Mouse (Mus musculus) kidney, postnatal 0 days (tissue): ENCODE results near the gene Xxylt1. TPM values are rescaled to one million over a fixed set of nuclear protein-coding genes. Genes with fewer than 3 reads are reported as not detected.

Experiments
- ATAC-seq: fragments of 200-750 bp; cut with Nextera tagmentation; replicated peaks from 2 replicates; pipeline ENCODE4 v1.8.0; 2017; ENCODE audit warnings: low read depth, moderate number of reproducible peaks, moderate TSS enrichment, moderate library complexity; ENCODE audit not compliant: low FRiP score
- DNase-seq: peaks from one replicate; pipeline ENCODE4 v3.0.0-alpha.2; 2016; ENCODE audit warnings: low spot score
- H3K27ac ChIP-seq: fragments of 300-500 bp; sonication (generic); 2 replicates; pipeline ENCODE4 v1.5.1; 2014; ENCODE audit warnings: mild to moderate bottlenecking
- H3K27me3 ChIP-seq: fragments of 300-500 bp; sonication (generic); 2 replicates; pipeline ENCODE4 v1.6.1; 2014; ENCODE audit warnings: low read length, mixed read lengths; ENCODE audit not compliant: insufficient read depth
- H3K36me3 ChIP-seq: fragments of 300-500 bp; sonication (generic); 2 replicates; pipeline ENCODE4 v1.6.1; 2014; ENCODE audit warnings: low read length, mixed read lengths; ENCODE audit not compliant: insufficient read depth
- H3K4me1 ChIP-seq: fragments of 300-500 bp; sonication (generic); replicated peaks from 2 replicates; pipeline ENCODE4 v1.6.1; 2014; ENCODE audit warnings: antibody characterized with exemption, low read length, mixed read lengths; ENCODE audit not compliant: insufficient read depth
- H3K4me2 ChIP-seq: fragments of 300-500 bp; sonication (generic); 2 replicates; pipeline ENCODE4 v1.6.1; 2014; ENCODE audit warnings: mild to moderate bottlenecking, low read length, moderate library complexity, mixed read lengths
- H3K4me3 ChIP-seq: fragments of 300-500 bp; sonication (generic); replicated peaks from 2 replicates; pipeline ENCODE4 v1.5.1; 2014; ENCODE audit warnings: low read depth, low read length
- H3K9ac ChIP-seq: fragments of 300-500 bp; sonication (generic); 2 replicates; pipeline ENCODE4 v1.6.1; 2014; ENCODE audit warnings: low read depth, low read length
- H3K9me3 ChIP-seq: fragments of 300-500 bp; sonication (generic); replicated peaks from 2 replicates; pipeline ENCODE4 v1.6.1; 2016; ENCODE audit warnings: low read length, inconsistent platforms, mixed read lengths
- CTCF ChIP-seq: IDR thresholded peaks from 2 replicates; pipeline ENCODE4 v1.5.1; 2016; ENCODE audit warnings: antibody characterized with exemption, low read depth, mild to moderate bottlenecking, moderate library complexity
- WGBS: fragments of 180-500 bp; shearing (Covaris S2); extraction: QIAGEN DNeasy Blood & Tissue Kit; methylation state at CpG from one replicate; pipeline ENCODE4 v1.1.7; 2014; 5-methylcytosine and 5-hydroxymethylcytosine counted together
- polyA plus RNA-seq: library from polyadenylated mRNA; unstranded; fragments of >200 nt; fragmentation: Nextera tagmentation; extraction: Ambion mirVana; gene quantifications from 2 replicates; pipeline ENCODE4 v1.2.1, GENCODE M21; 2015

Xxylt1 gene
- polyA plus RNA-seq, 1 experiment from 2014 or later: 20.0 TPM

DNA sequence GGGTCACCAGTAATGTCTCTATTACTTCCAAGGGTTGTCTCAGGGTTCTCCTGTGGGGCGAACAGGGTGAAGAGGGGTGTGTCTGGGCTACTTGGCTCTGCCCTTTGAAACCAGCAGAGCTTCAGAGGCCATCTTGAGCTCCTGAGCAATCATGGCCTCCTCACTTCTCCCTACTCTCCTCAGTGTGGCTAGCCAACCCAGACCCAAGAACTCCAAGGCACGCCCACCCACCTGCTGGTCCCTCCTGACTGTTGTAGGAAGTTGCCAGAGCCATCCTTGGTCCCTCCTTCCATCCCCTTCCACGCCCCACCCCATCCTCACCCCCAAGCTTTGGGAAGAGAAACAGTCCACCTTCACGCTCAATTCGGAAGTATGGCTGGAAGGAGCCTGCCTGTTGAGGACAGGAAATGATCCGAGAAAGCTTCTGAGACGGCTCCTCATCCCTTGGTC, 145.2 kb downstream of the Xxylt1 start:
- 86% methylated on average over 7 of the region's 7 CpGs for WGBS
- no peak for ATAC-seq
- H3K9ac ChIP-seq: no peak overlapping the region
- no peak for DNase-seq
- H3K4me1 ChIP-seq: peaks cover 12% of the 10 kb centered on the region
- H3K4me2 ChIP-seq: no peak overlapping the region
- no peak overlapping the region for H3K27ac ChIP-seq
- no peaks in the 10 kb centered on the region for H3K9me3 ChIP-seq
- no peaks in the 10 kb centered on the region for H3K36me3 ChIP-seq
- TF ChIP-seq CTCF: no peak
- H3K27me3 ChIP-seq: no peaks in the 10 kb centered on the region
- H3K4me3 ChIP-seq: no peak overlapping the region

- 11% methylated on average over 15 of the region's 15 CpGs for WGBS
- Histone ChIP-seq H3K27ac (peak overlapping the region; percentile 21; the same call in 1 of the 2 replicates), H3K36me3 (no peaks in the 10 kb centered on the region), H3K4me3 (no peak overlapping the region), H3K9me3 (no peaks in the 10 kb centered on the region), H3K27me3 (no peaks in the 10 kb centered on the region), H3K4me1 (peaks cover 12% of the 10 kb centered on the region), H3K4me2 (0 out of 2 replicates have a peak overlapping the region, but pooled peaks have one; percentile 6), H3K9ac (0 out of 2 replicates have a peak overlapping the region, but pooled peaks have one; percentile 0)
- DNase-seq (peak; percentile 83), ATAC-seq (no peak)
- no peak for TF ChIP-seq CTCF
Observed at GRCm38 (mm10) chr16:30934967-30935690, 146.1 kb downstream of the Xxylt1 start.

GRCm38 (mm10) chr16:30934205-30934780, 146.9 kb downstream of the Xxylt1 start:
- Histone ChIP-seq H3K4me2 (no peak overlapping the region), H3K9me3 (no peaks in the 10 kb centered on the region), H3K27ac (peak overlapping the region; percentile 37; the same call in 1 of the 2 replicates), H3K36me3 (no peaks in the 10 kb centered on the region), H3K27me3 (no peaks in the 10 kb centered on the region), H3K4me3 (no peak overlapping the region), H3K9ac (no peak overlapping the region), H3K4me1 (peaks cover 12% of the 10 kb centered on the region)
- DNase-seq: peak; percentile 65
- ATAC-seq: 0 out of 2 replicates have a peak, but pooled peaks have one; percentile 11
- 30% methylated on average over 11 of the region's 11 CpGs for WGBS
- TF ChIP-seq CTCF: no peak

DNA sequence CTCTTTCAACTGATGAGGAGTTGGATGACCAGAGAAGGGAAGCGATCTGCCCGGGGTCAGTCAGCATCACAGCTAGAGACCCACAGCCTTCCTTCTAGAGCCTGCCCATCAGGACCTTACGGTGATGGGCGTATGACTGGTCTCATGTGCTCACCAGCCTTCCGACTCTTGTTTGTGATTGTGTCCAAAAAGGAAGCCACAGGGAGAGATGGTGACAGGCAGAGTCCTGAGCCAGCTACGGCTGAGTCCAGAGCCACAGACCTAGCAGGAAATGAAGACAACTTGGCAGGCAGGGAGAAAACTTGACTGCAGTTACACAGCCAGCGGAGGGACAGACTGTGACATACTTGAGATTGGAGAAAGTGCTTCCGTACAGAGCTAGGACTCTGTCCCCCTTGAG, 147.9 kb downstream of the Xxylt1 start:
- Histone ChIP-seq H3K4me2 (no peak overlapping the region), H3K9me3 (no peaks in the 10 kb centered on the region), H3K4me3 (no peak overlapping the region), H3K27ac (no peak overlapping the region), H3K4me1 (peaks cover 12% of the 10 kb centered on the region), H3K27me3 (no peaks in the 10 kb centered on the region), H3K9ac (no peak overlapping the region), H3K36me3 (no peaks in the 10 kb centered on the region)
- 89% methylated on average over 8 of the region's 8 CpGs for WGBS
- DNase-seq (no peak), ATAC-seq (no peak)
- no peak for TF ChIP-seq CTCF

DNA sequence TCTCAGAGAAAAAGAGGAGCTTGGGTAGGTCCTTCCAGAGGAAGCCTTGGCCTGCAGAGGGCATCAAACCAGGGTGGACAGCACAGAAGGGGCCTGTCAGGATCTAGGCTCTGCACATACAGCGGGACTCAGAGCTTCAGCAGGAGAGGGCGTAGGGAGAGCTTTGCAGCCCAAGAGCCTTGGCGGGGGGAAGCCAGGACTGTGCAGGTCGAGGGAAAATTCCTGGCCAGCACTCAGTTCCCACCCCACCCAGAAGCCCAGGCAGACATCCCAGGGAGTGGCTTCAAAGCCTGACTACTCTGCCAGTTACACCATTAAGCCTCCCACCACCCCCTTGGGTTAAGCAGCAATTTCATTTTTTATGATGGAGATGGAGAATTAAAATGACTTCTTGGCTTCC, 148.4 kb downstream of the Xxylt1 start:
- peak; percentile 4 for DNase-seq
- 74% methylated on average over 4 of the region's 4 CpGs for WGBS
- no peaks in the 10 kb centered on the region for H3K27me3 ChIP-seq
- peaks cover 12% of the 10 kb centered on the region for H3K4me1 ChIP-seq
- no peak for ATAC-seq
- H3K36me3 ChIP-seq: no peaks in the 10 kb centered on the region
- no peak overlapping the region for H3K9ac ChIP-seq
- H3K4me2 ChIP-seq: no peak overlapping the region
- H3K9me3 ChIP-seq: no peaks in the 10 kb centered on the region
- no peak overlapping the region for H3K27ac ChIP-seq
- peak; percentile 6; the same call in 1 of the 2 replicates for TF ChIP-seq CTCF
- no peak overlapping the region for H3K4me3 ChIP-seq

DNA sequence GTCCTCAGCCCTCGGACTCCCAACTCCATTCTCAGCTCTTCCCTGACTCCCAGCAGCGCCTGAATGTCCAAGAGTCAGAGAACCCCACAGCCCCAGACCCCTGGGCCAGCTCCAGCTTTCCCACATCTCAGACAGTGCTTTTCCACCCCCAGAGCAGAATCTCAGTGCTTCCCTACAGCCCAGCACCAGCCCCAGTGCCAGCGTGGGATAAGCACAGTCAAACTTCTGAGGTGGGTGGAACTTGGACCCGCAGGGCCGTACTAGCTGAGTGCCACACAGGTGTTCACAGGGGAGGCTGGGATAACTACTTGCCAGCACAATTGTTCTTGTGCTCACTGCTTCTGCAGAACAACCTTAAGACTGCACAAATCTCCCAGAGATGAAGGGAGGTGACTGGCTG, 149.0 kb downstream of the Xxylt1 start:
- DNase-seq (no peak), ATAC-seq (no peak)
- no peaks in the 10 kb centered on the region for H3K36me3 ChIP-seq
- no peaks in the 10 kb centered on the region for H3K9me3 ChIP-seq
- TF ChIP-seq CTCF: no peak
- 87% methylated on average over 5 of the region's 5 CpGs for WGBS
- no peak overlapping the region for H3K4me2 ChIP-seq
- peaks cover 12% of the 10 kb centered on the region for H3K4me1 ChIP-seq
- no peak overlapping the region for H3K4me3 ChIP-seq
- no peak overlapping the region for H3K27ac ChIP-seq
- no peaks in the 10 kb centered on the region for H3K27me3 ChIP-seq
- H3K9ac ChIP-seq: 0 out of 2 replicates have a peak overlapping the region, but pooled peaks have one; percentile 13
